Mouse (Mus musculus): Measurements from ENCODE around the gene Ppp1r13l.

DNA sequence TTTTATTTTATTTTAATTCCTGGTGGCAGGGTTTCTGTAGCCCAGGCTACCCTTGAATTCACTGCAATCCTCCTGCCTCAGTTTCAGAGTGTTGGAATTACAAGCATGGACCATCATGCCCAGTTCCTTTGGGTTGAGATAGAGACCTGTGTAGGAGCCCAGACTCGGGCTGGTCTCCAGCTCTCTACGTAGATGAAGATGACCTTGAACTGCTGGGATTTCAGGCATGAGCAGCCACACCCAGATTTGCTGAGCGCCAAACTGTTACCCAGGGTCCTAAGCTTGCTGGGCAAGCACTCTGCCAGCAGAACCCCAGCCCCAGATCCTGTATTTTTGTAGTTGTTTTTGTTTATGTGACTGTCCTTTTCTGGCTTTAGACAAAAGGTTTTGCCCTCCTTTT is 54.0 kb downstream of the Ppp1r13l start:
- no peak for TF ChIP-seq CTCF (conservative IDR thresholded peaks at IDR 0.05; ENCODE audit: insufficient read depth, insufficient read length, low read depth, low read length)
- TF ChIP-seq POLR2A (IDR thresholded peaks at IDR 0.05; ENCODE audit: low read depth, low read length) = no peak

Data from kidney, adult 2 months (tissue).